Mouse (Mus musculus) urinary bladder, adult 2 months (tissue): ENCODE data around the gene Eef1a1. TPM values are rescaled to one million over a fixed set of nuclear protein-coding genes. Genes with fewer than 3 reads are reported as not detected.

Experiments used
- polyA plus RNA-seq: library from polyadenylated mRNA; depleted of rRNA; stranded (reverse); fragments of >200 nt; gene quantifications from 2 replicates; pipeline ENCODE4 v1.2.3, GENCODE M21; 2012; rRNA removed

Eef1a1 gene
- polyA plus RNA-seq, 1 experiment: 7,337 TPM

Other genes with a start within 250 kb of the Eef1a1 start
- 4.0 and 4.5 TPM in 2 replicates for gene Gm3776, start 232.0 kb downstream of the Eef1a1 start, polyA plus RNA-seq
- gene Gm10639, start 199.2 kb downstream of the Eef1a1 start, polyA plus RNA-seq: 0.28 and 0.44 TPM in 2 replicates
- gene Omt2a, start 174.4 kb downstream of the Eef1a1 start, polyA plus RNA-seq: not detected in 2 replicates
- gene Omt2b, start 161.6 kb downstream of the Eef1a1 start, polyA plus RNA-seq: not detected in 2 replicates
- 27.0 and 28.7 TPM in 2 replicates for gene Gsta2, start 133.4 kb downstream of the Eef1a1 start, polyA plus RNA-seq
- gene Dppa5a, start 121.0 kb downstream of the Eef1a1 start, polyA plus RNA-seq: 8.1 and 9.0 TPM in 2 replicates
- 13.0 and 14.9 TPM in 2 replicates for gene Ooep, start 110.4 kb downstream of the Eef1a1 start, polyA plus RNA-seq
- gene Ddx43, start 93.4 kb downstream of the Eef1a1 start, polyA plus RNA-seq: 0.63 and 0.77 TPM in 2 replicates
- gene Cgas, start 45.9 kb downstream of the Eef1a1 start, polyA plus RNA-seq: 1.1 and 1.7 TPM in 2 replicates
- gene Mto1, start 40.9 kb downstream of the Eef1a1 start, polyA plus RNA-seq: 17.4 and 18.6 TPM in 2 replicates
- gene Gm17324, start 40.4 kb downstream of the Eef1a1 start, polyA plus RNA-seq: 0.15 TPM in 1 of 2 replicates, not detected in the other
- gene Slc17a5, start 98.9 kb upstream of the Eef1a1 start, polyA plus RNA-seq: 11.7 and 12.7 TPM in 2 replicates
- gene Cd109, start 126.4 kb upstream of the Eef1a1 start, polyA plus RNA-seq: 3.6 and 4.0 TPM in 2 replicates